Mouse (Mus musculus): ENCODE measurements around the gene Acsm5.
"Not testable (repeated sequence)": the region's sequence is repeated elsewhere in the genome, so short reads cannot be mapped to it uniquely, and the experiment has no call there.

Acsm5 gene

GRCm38 (mm10) chr7:119550471-119551222 is 31.4 kb downstream of the Acsm5 start:
- no peak for DNase-seq

- no peak for DNase-seq
Measured at GRCm38 (mm10) chr7:119554040-119554439, 34.8 kb downstream of the Acsm5 start, which contains the start of gene Acsm2. Gene Acsm2, plus strand, starts transcription at chr7:119554340.

DNA sequence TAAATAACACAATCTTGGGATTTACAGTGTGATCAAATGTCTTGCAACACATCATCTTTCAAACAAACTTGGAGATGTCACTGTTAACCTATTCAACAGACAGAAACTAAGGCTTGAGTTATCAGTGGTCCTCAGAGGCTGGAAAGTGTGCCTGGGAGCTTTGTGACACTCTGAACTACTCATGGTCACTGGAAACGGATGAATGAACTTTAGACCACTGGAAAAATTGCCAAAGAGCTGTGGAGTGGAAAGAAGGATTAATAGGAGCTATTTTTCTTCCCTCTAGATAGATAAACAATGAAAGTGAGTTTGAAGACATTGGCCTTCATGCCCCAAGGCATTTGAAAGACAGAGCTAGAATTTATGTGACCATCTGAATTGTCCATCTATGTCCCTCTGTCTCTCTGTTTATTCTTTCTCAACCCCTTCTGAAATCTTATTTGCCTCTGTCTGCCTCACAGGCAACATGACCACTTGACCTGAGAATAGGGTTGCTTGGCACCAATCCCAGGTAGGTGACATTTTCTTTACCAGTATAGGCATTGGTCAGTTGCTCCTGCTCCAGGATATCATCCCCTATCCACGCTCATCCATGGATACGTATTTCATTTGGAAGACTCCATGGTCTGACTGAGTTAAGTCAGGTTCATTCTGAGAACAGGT is 40.7 kb downstream of the Acsm5 start:
- DNase-seq = no peak

GRCm38 (mm10) chr7:119560452-119560835 is 41.2 kb downstream of the Acsm5 start:
- DNase-seq = no peak

GRCm38 (mm10) chr7:119561441-119561840 is 42.2 kb downstream of the Acsm5 start:
- DNase-seq = no peak

DNA sequence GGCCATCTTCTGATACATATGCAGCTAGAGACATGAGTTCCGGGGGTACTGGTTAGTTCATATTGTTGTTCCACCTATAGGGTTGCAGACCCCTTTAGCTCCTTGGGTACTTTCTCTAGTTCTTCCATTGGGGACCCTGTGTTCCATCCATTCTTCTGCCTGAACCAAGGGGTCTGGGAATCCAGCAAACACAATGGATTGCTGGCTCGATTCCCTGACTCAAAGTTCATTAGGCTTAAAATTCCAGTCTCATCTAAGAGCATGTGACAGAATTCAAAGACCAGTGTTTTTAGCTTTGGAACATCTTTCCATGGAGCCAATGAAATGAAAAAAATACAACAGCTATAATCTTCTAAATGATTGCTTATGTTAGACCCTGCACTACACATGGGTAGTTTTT is 43.2 kb downstream of the Acsm5 start:
- not testable (repeated sequence) for DNase-seq

- DNase-seq = no peak
Measured at GRCm38 (mm10) chr7:119594530-119595107, 75.4 kb downstream of the Acsm5 start.
